Mouse (Mus musculus) gastrocnemius, adult 2 months (tissue): Measurements from ENCODE around the gene Ankrd60. TPM values are rescaled to one million over a fixed set of nuclear protein-coding genes. Genes with fewer than 3 reads are reported as not detected.

Source experiments
- DNase-seq: peaks from one replicate; pipeline ENCODE4 v3.0.0; 2022
- H3K27ac ChIP-seq: fragments of 200-600 bp; 2 replicates; pipeline ENCODE4 v1.8.1; 2022; ENCODE audit warnings: mild to moderate bottlenecking
- H3K4me3 ChIP-seq: fragments of 200-600 bp; 2 replicates; pipeline ENCODE4 v1.8.1; 2022; ENCODE audit warnings: mild to moderate bottlenecking, moderate library complexity
- CTCF ChIP-seq: fragments of 200-600 bp; IDR thresholded peaks from 2 replicates; pipeline ENCODE4 v1.8.1; 2022; ENCODE audit warnings: antibody characterized with exemption, mild to moderate bottlenecking, moderate library complexity
- intact Hi-C: fragments of 180-260 bp; cut with DNase I; formaldehyde crosslinking; loops from one replicate; pipeline ENCODE4 v1.15.1; 2025
- long read RNA-seq, 2 experiments: library from polyadenylated mRNA; stranded (forward); transcript quantifications; one replicate each; pipeline ENCODE4 v2.0.0; 2021
- total RNA-seq, 2 experiments: library from RNA; stranded (reverse); gene quantifications; 2 replicates each; pipeline ENCODE4 v1.2.3; 2021

Ankrd60 gene
- not detected for total RNA-seq
- long read RNA-seq, experiment 1, result 0 reads
- long read RNA-seq, experiment 2, result 0 reads

GRCm38 (mm10) chr2:173577669-173578557 lies at the start of gene Ankrd60:
Gene Ankrd60, minus strand, starts transcription at chr2:173578365.
- Histone ChIP-seq H3K4me3 (peak within 1 kb of the TSS; percentile 63), H3K27ac (no peak within 1 kb of the TSS)
- TF ChIP-seq CTCF, result no peak
- intact Hi-C loops, result no loop called here
- peak; percentile 13 for DNase-seq

- no peak for DNase-seq
- TF ChIP-seq CTCF, result no peak
Observed at GRCm38 (mm10) chr2:173625786-173626185, 47.6 kb upstream of the Ankrd60 start.

GRCm38 (mm10) chr2:173624667-173625066 lies 46.5 kb upstream of the Ankrd60 start:
- intact Hi-C loops, result no loop called here
- H3K4me3 ChIP-seq, result no peak overlapping the region
- TF ChIP-seq CTCF, result no peak
- DNase-seq, result no peak
- H3K27ac ChIP-seq, result no peak overlapping the region

More at GRCm38 (mm10) chr2:173625786-173626185, 47.6 kb upstream of the Ankrd60 start:
- no peak overlapping the region for H3K4me3 ChIP-seq
- H3K27ac ChIP-seq, result no peak overlapping the region
- intact Hi-C loops, result no loop called here

GRCm38 (mm10) chr2:173622173-173622601 lies 44.0 kb upstream of the Ankrd60 start:
- H3K4me3 ChIP-seq, result no peak overlapping the region
- H3K27ac ChIP-seq, result peak overlapping the region; percentile 66
- DNase-seq, result peak; percentile 77
- intact Hi-C loops, result no loop called here
- TF ChIP-seq CTCF, result no peak

GRCm38 (mm10) chr2:173620645-173621044 lies 42.5 kb upstream of the Ankrd60 start:
- intact Hi-C loops, result no loop called here
- peak; percentile 45 for TF ChIP-seq CTCF
- DNase-seq, result no peak
- no peak overlapping the region for H3K4me3 ChIP-seq
- no peak overlapping the region for H3K27ac ChIP-seq

GRCm38 (mm10) chr2:173619132-173619531 lies 41.0 kb upstream of the Ankrd60 start:
- intact Hi-C loops, result no loop called here
- TF ChIP-seq CTCF, result no peak
- Histone ChIP-seq H3K4me3 (no peak overlapping the region), H3K27ac (no peak overlapping the region)
- DNase-seq, result no peak

- Histone ChIP-seq H3K27ac (no peak overlapping the region), H3K4me3 (no peak overlapping the region)
- TF ChIP-seq CTCF, result no peak
- intact Hi-C loops, result no loop called here
- DNase-seq, result no peak
Observed at GRCm38 (mm10) chr2:173616156-173616555, 38.0 kb upstream of the Ankrd60 start.

GRCm38 (mm10) chr2:173615378-173616081 lies 37.4 kb upstream of the Ankrd60 start:
- intact Hi-C loops, result no loop called here
- TF ChIP-seq CTCF, result no peak
- Histone ChIP-seq H3K4me3 (no peak overlapping the region), H3K27ac (no peak overlapping the region)
- no peak for DNase-seq

GRCm38 (mm10) chr2:173608020-173608958 lies 30.1 kb upstream of the Ankrd60 start:
- TF ChIP-seq CTCF, result no peak
- peak overlapping the region; percentile 62 for H3K27ac ChIP-seq
- DNase-seq, result peak; percentile 68
- H3K4me3 ChIP-seq, result no peak overlapping the region
- intact Hi-C loops, result loop anchor here (5.0 kb wide), 1 partner anchor 49 kb away; the partner anchor contains the start of gene Rab22a

GRCm38 (mm10) chr2:173606415-173606804 lies 28.2 kb upstream of the Ankrd60 start:
- DNase-seq, result no peak
- intact Hi-C loops, result loop anchor here (5.0 kb wide), 1 partner anchor 51 kb away; the partner anchor contains the start of gene Rab22a

GRCm38 (mm10) chr2:173605713-173606414 lies 27.7 kb upstream of the Ankrd60 start:
- no peak overlapping the region for H3K27ac ChIP-seq
- DNase-seq, result no peak
- intact Hi-C loops, result loop anchor here (5.0 kb wide), 1 partner anchor 51 kb away; the partner anchor contains the start of gene Rab22a
- TF ChIP-seq CTCF, result no peak
- H3K4me3 ChIP-seq, result no peak overlapping the region

More at GRCm38 (mm10) chr2:173606415-173606804, 28.2 kb upstream of the Ankrd60 start:
- Histone ChIP-seq H3K27ac (no peak overlapping the region), H3K4me3 (no peak overlapping the region)
- TF ChIP-seq CTCF, result no peak
